Mouse (Mus musculus): ENCODE data around the gene Kcnh4.

The Kcnh4 gene

GRCm38 (mm10) chr11:100730477-100731205 lies 29.1 kb downstream of the Kcnh4 start:
- no peak for DNase-seq (ENCODE audit: low spot score)

GRCm38 (mm10) chr11:100729976-100730375 lies 29.8 kb downstream of the Kcnh4 start:
- no peak for DNase-seq (ENCODE audit: low spot score)

GRCm38 (mm10) chr11:100728601-100729000 lies 31.1 kb downstream of the Kcnh4 start:
- DNase-seq (ENCODE audit: low spot score): no peak

- DNase-seq (ENCODE audit: low spot score): no peak
These were observed 32.5 kb downstream of the Kcnh4 start for GRCm38 (mm10) chr11:100727201-100727600.

- no peak for DNase-seq (ENCODE audit: low spot score)
These were observed 34.7 kb downstream of the Kcnh4 start for GRCm38 (mm10) chr11:100724919-100725512.

GRCm38 (mm10) chr11:100722493-100723028 lies 37.2 kb downstream of the Kcnh4 start:
- DNase-seq (ENCODE audit: low spot score): no peak

- no peak for DNase-seq (ENCODE audit: low spot score)
These were observed 37.8 kb downstream of the Kcnh4 start for GRCm38 (mm10) chr11:100721776-100722492.

GRCm38 (mm10) chr11:100721254-100721653 lies 38.5 kb downstream of the Kcnh4 start:
- no peak for DNase-seq (ENCODE audit: low spot score)

- DNase-seq (ENCODE audit: low spot score): no peak
These were observed 39.4 kb downstream of the Kcnh4 start for GRCm38 (mm10) chr11:100720345-100720744.

- no peak for DNase-seq (ENCODE audit: low spot score)
These were observed 39.8 kb downstream of the Kcnh4 start for GRCm38 (mm10) chr11:100719893-100720292.

GRCm38 (mm10) chr11:100719312-100719711 lies 40.4 kb downstream of the Kcnh4 start:
- no peak for DNase-seq (ENCODE audit: low spot score)

GRCm38 (mm10) chr11:100718866-100719265 lies 40.9 kb downstream of the Kcnh4 start:
- DNase-seq (ENCODE audit: low spot score): no peak

GRCm38 (mm10) chr11:100718462-100718861 lies 41.3 kb downstream of the Kcnh4 start:
- no peak for DNase-seq (ENCODE audit: low spot score)

GRCm38 (mm10) chr11:100716649-100717048 lies 43.1 kb downstream of the Kcnh4 start:
- no peak for DNase-seq (ENCODE audit: low spot score)

GRCm38 (mm10) chr11:100714948-100715347 lies 44.8 kb downstream of the Kcnh4 start:
- no peak for DNase-seq (ENCODE audit: low spot score)

GRCm38 (mm10) chr11:100714534-100714915 lies 45.2 kb downstream of the Kcnh4 start:
- peak; percentile 80 for DNase-seq (ENCODE audit: low spot score)

- peak; percentile 74 for DNase-seq (ENCODE audit: low spot score)
These were observed 45.8 kb downstream of the Kcnh4 start, which contains the start of gene Hspb9 for GRCm38 (mm10) chr11:100713735-100714533. Gene Hspb9, plus strand, starts transcription at chr11:100713850.

- DNase-seq (ENCODE audit: low spot score): no peak
These were observed 46.6 kb downstream of the Kcnh4 start for GRCm38 (mm10) chr11:100713174-100713573.

- peak; percentile 68 for DNase-seq (ENCODE audit: low spot score)
These were observed 47.7 kb downstream of the Kcnh4 start, which contains the start of gene Kat2a for GRCm38 (mm10) chr11:100711783-100712615. Gene Kat2a, minus strand, starts transcription at chr11:100712465.

GRCm38 (mm10) chr11:100710977-100711376 lies 48.8 kb downstream of the Kcnh4 start:
- no peak for DNase-seq (ENCODE audit: low spot score)

- DNase-seq (ENCODE audit: low spot score): no peak
These were observed 49.2 kb downstream of the Kcnh4 start for GRCm38 (mm10) chr11:100710528-100710927.
